Mouse (Mus musculus) olfactory bulb, adult 2 months (tissue): ENCODE measurements around the gene Isl1.

Source experiments
- CTCF ChIP-seq: fragments of 200-500 bp; IDR thresholded peaks from 2 replicates; pipeline ENCODE4 v1.5.1; 2012; ENCODE audit warnings: low read depth, mild to moderate bottlenecking, low read length, moderate library complexity; ENCODE audit not compliant: insufficient read depth
- POLR2A ChIP-seq: fragments of 200-500 bp; IDR thresholded peaks from 2 replicates; pipeline ENCODE4 v1.6.1; 2012; ENCODE audit warnings: mild to moderate bottlenecking, low read depth, low read length, moderate library complexity; ENCODE audit not compliant: insufficient read depth

- TF ChIP-seq CTCF, result no peak
- no peak for TF ChIP-seq POLR2A
Observed at GRCm38 (mm10) chr13:116310463-116310765, 925 bp upstream of the Isl1 start.
